Mouse (Mus musculus): ENCODE measurements around the gene Mylk. TPM values are rescaled to one million over a fixed set of nuclear protein-coding genes. Genes with fewer than 3 reads are reported as not detected.

Mylk gene
- polyA plus RNA-seq, 1 experiment from 2014 or later = 2.8 TPM

- ATAC-seq = peak; percentile 58
- Histone ChIP-seq H3K4me1 (replicated peaks; ENCODE audit: control insufficient read depth, insufficient read depth, low read length) (peaks cover 39% of the 10 kb centered on the region), H3K9me3 (ENCODE audit: control insufficient read depth, low read length) (no peaks in the 10 kb centered on the region), H3K4me3 (replicated peaks; ENCODE audit: low read length) (peak overlapping the region; percentile 6; the same call in 1 of the 2 replicates), H3K27me3 (replicated peaks; ENCODE audit: control insufficient read depth, insufficient read depth, low read length) (no peaks in the 10 kb centered on the region), H3K9ac (replicated peaks; ENCODE audit: low read depth, low read length) (no peak overlapping the region), H3K36me3 (ENCODE audit: control insufficient read depth, insufficient read depth) (no peaks in the 10 kb centered on the region), H3K27ac (ENCODE audit: low read length) (peak overlapping the region; percentile 53; the same call in 1 of the 2 replicates), H3K4me2 (ENCODE audit: low read length) (peak overlapping the region; percentile 39)
- 29% methylated on average over 11 of the region's 11 CpGs for WGBS
These were observed 255.0 kb downstream of the Mylk start for GRCm38 (mm10) chr16:34999986-35000385.

- H3K9ac ChIP-seq (replicated peaks; ENCODE audit: low read depth, low read length) = no peak overlapping the region
These were observed 256.0 kb downstream of the Mylk start for GRCm38 (mm10) chr16:35000923-35001560.

GRCm38 (mm10) chr16:35004356-35004755 is 259.3 kb downstream of the Mylk start:
- Histone ChIP-seq H3K9me3 (ENCODE audit: control insufficient read depth, low read length) (no peaks in the 10 kb centered on the region), H3K27ac (ENCODE audit: low read length) (no peak overlapping the region), H3K4me3 (replicated peaks; ENCODE audit: low read length) (no peak overlapping the region), H3K27me3 (replicated peaks; ENCODE audit: control insufficient read depth, insufficient read depth, low read length) (no peaks in the 10 kb centered on the region), H3K9ac (replicated peaks; ENCODE audit: low read depth, low read length) (no peak overlapping the region), H3K4me1 (replicated peaks; ENCODE audit: control insufficient read depth, insufficient read depth, low read length) (peaks cover 23% of the 10 kb centered on the region), H3K4me2 (ENCODE audit: low read length) (no peak overlapping the region), H3K36me3 (ENCODE audit: control insufficient read depth, insufficient read depth) (no peaks in the 10 kb centered on the region)
- 74% methylated on average over 5 of the region's 5 CpGs for WGBS
- ATAC-seq = no peak

More at GRCm38 (mm10) chr16:35000923-35001560, 256.0 kb downstream of the Mylk start:
- H3K27me3 ChIP-seq (replicated peaks; ENCODE audit: control insufficient read depth, insufficient read depth, low read length) = no peaks in the 10 kb centered on the region
- peak; percentile 33; the same call in 1 of the 2 replicates for ATAC-seq
- WGBS = 3% methylated on average over 10 of the region's 10 CpGs
- H3K4me3 ChIP-seq (replicated peaks; ENCODE audit: low read length) = no peak overlapping the region
- H3K9me3 ChIP-seq (ENCODE audit: control insufficient read depth, low read length) = no peaks in the 10 kb centered on the region
- H3K27ac ChIP-seq (ENCODE audit: low read length) = 0 out of 2 replicates have a peak overlapping the region, but pooled peaks have one; percentile 41
- peak overlapping the region; percentile 39 for H3K4me2 ChIP-seq (ENCODE audit: low read length)
- H3K36me3 ChIP-seq (ENCODE audit: control insufficient read depth, insufficient read depth) = no peaks in the 10 kb centered on the region
- peaks cover 38% of the 10 kb centered on the region for H3K4me1 ChIP-seq (replicated peaks; ENCODE audit: control insufficient read depth, insufficient read depth, low read length)

- Histone ChIP-seq H3K36me3 (ENCODE audit: control insufficient read depth, insufficient read depth) (no peaks in the 10 kb centered on the region), H3K4me2 (ENCODE audit: low read length) (no peak overlapping the region), H3K27me3 (replicated peaks; ENCODE audit: control insufficient read depth, insufficient read depth, low read length) (no peaks in the 10 kb centered on the region), H3K9me3 (ENCODE audit: control insufficient read depth, low read length) (no peaks in the 10 kb centered on the region), H3K4me3 (replicated peaks; ENCODE audit: low read length) (no peak overlapping the region), H3K27ac (ENCODE audit: low read length) (no peak overlapping the region), H3K9ac (replicated peaks; ENCODE audit: low read depth, low read length) (no peak overlapping the region), H3K4me1 (replicated peaks; ENCODE audit: control insufficient read depth, insufficient read depth, low read length) (peaks cover 21% of the 10 kb centered on the region)
- 89% methylated on average over 2 of the region's 2 CpGs for WGBS
- no peak for ATAC-seq
These were observed 259.7 kb downstream of the Mylk start for GRCm38 (mm10) chr16:35004756-35005155.

- no peak overlapping the region for H3K27ac ChIP-seq (ENCODE audit: low read length)
- no peak for ATAC-seq
- H3K4me1 ChIP-seq (replicated peaks; ENCODE audit: control insufficient read depth, insufficient read depth, low read length) = peaks cover 7% of the 10 kb centered on the region
- no peaks in the 10 kb centered on the region for H3K9me3 ChIP-seq (ENCODE audit: control insufficient read depth, low read length)
- H3K4me3 ChIP-seq (replicated peaks; ENCODE audit: low read length) = no peak overlapping the region
- no peaks in the 10 kb centered on the region for H3K36me3 ChIP-seq (ENCODE audit: control insufficient read depth, insufficient read depth)
- H3K27me3 ChIP-seq (replicated peaks; ENCODE audit: control insufficient read depth, insufficient read depth, low read length) = no peaks in the 10 kb centered on the region
- 93% methylated on average over 5 of the region's 5 CpGs for WGBS
- H3K4me2 ChIP-seq (ENCODE audit: low read length) = no peak overlapping the region
- H3K9ac ChIP-seq (replicated peaks; ENCODE audit: low read depth, low read length) = no peak overlapping the region
These were observed 261.2 kb downstream of the Mylk start for GRCm38 (mm10) chr16:35006251-35006650.

GRCm38 (mm10) chr16:35007361-35007760 is 262.4 kb downstream of the Mylk start:
- no peak overlapping the region for H3K4me2 ChIP-seq (ENCODE audit: low read length)
- WGBS = 65% methylated on average over 1 of the region's 1 CpGs
- H3K27me3 ChIP-seq (replicated peaks; ENCODE audit: control insufficient read depth, insufficient read depth, low read length) = no peaks in the 10 kb centered on the region
- ATAC-seq = no peak
- no peak overlapping the region for H3K27ac ChIP-seq (ENCODE audit: low read length)
- no peaks in the 10 kb centered on the region for H3K36me3 ChIP-seq (ENCODE audit: control insufficient read depth, insufficient read depth)
- H3K9ac ChIP-seq (replicated peaks; ENCODE audit: low read depth, low read length) = no peak overlapping the region
- no peak overlapping the region for H3K4me3 ChIP-seq (replicated peaks; ENCODE audit: low read length)
- no peaks in the 10 kb centered on the region for H3K9me3 ChIP-seq (ENCODE audit: control insufficient read depth, low read length)
- H3K4me1 ChIP-seq (replicated peaks; ENCODE audit: control insufficient read depth, insufficient read depth, low read length) = no peaks in the 10 kb centered on the region

GRCm38 (mm10) chr16:35008447-35008846 is 263.4 kb downstream of the Mylk start:
- ATAC-seq = no peak
- Histone ChIP-seq H3K4me1 (replicated peaks; ENCODE audit: control insufficient read depth, insufficient read depth, low read length) (no peaks in the 10 kb centered on the region), H3K27ac (ENCODE audit: low read length) (no peak overlapping the region), H3K27me3 (replicated peaks; ENCODE audit: control insufficient read depth, insufficient read depth, low read length) (no peaks in the 10 kb centered on the region), H3K36me3 (ENCODE audit: control insufficient read depth, insufficient read depth) (no peaks in the 10 kb centered on the region), H3K9me3 (ENCODE audit: control insufficient read depth, low read length) (no peaks in the 10 kb centered on the region), H3K9ac (replicated peaks; ENCODE audit: low read depth, low read length) (no peak overlapping the region), H3K4me3 (replicated peaks; ENCODE audit: low read length) (no peak overlapping the region), H3K4me2 (ENCODE audit: low read length) (no peak overlapping the region)

- H3K9me3 ChIP-seq (ENCODE audit: control insufficient read depth, low read length) = no peaks in the 10 kb centered on the region
- no peak overlapping the region for H3K4me2 ChIP-seq (ENCODE audit: low read length)
- no peaks in the 10 kb centered on the region for H3K36me3 ChIP-seq (ENCODE audit: control insufficient read depth, insufficient read depth)
- 95% methylated on average over 2 of the region's 2 CpGs for WGBS
- no peaks in the 10 kb centered on the region; the same call in 1 of the 2 replicates for H3K27me3 ChIP-seq (replicated peaks; ENCODE audit: control insufficient read depth, insufficient read depth, low read length)
- no peak overlapping the region for H3K27ac ChIP-seq (ENCODE audit: low read length)
- no peak overlapping the region for H3K4me3 ChIP-seq (replicated peaks; ENCODE audit: low read length)
- no peaks in the 10 kb centered on the region for H3K4me1 ChIP-seq (replicated peaks; ENCODE audit: control insufficient read depth, insufficient read depth, low read length)
- H3K9ac ChIP-seq (replicated peaks; ENCODE audit: low read depth, low read length) = no peak overlapping the region
- ATAC-seq = no peak
These were observed 268.5 kb downstream of the Mylk start for GRCm38 (mm10) chr16:35013501-35013900.

- no peak overlapping the region for H3K9ac ChIP-seq (replicated peaks; ENCODE audit: low read depth, low read length)
- H3K4me3 ChIP-seq (replicated peaks; ENCODE audit: low read length) = no peak overlapping the region
- no peaks in the 10 kb centered on the region for H3K36me3 ChIP-seq (ENCODE audit: control insufficient read depth, insufficient read depth)
- WGBS = 71% methylated on average over 3 of the region's 3 CpGs
- H3K27ac ChIP-seq (ENCODE audit: low read length) = no peak overlapping the region
- no peak for ATAC-seq
- no peak overlapping the region for H3K4me2 ChIP-seq (ENCODE audit: low read length)
- peaks cover 17% of the 10 kb centered on the region for H3K27me3 ChIP-seq (replicated peaks; ENCODE audit: control insufficient read depth, insufficient read depth, low read length)
- no peaks in the 10 kb centered on the region for H3K4me1 ChIP-seq (replicated peaks; ENCODE audit: control insufficient read depth, insufficient read depth, low read length)
- H3K9me3 ChIP-seq (ENCODE audit: control insufficient read depth, low read length) = no peaks in the 10 kb centered on the region
These were observed 271.5 kb downstream of the Mylk start for GRCm38 (mm10) chr16:35016491-35016890.
